Mouse (Mus musculus) cerebellum, adult 2 months (tissue): ENCODE measurements around the gene E2f6.

Experiments used
- CTCF ChIP-seq: fragments of 200-500 bp; IDR thresholded peaks from 2 replicates; pipeline ENCODE4 v1.5.1; 2011; ENCODE audit warnings: low read depth, mild to moderate bottlenecking, control low read depth, low read length, moderate library complexity, borderline replicate concordance; ENCODE audit not compliant: insufficient read depth
- POLR2A ChIP-seq: fragments of 200-500 bp; IDR thresholded peaks from 2 replicates; pipeline ENCODE4 v1.6.1; 2011; ENCODE audit warnings: low read length, control low read depth, borderline replicate concordance; ENCODE audit not compliant: insufficient read depth

GRCm38 (mm10) chr12:16781034-16781746 is 29.6 kb upstream of the E2f6 start:
- no peak for TF ChIP-seq CTCF
- no peak for TF ChIP-seq POLR2A
